Mouse (Mus musculus) common myeloid progenitor, adult 5-6 weeks (primary cell): Measurements from ENCODE around the gene Olfr720. TPM values are rescaled to one million over a fixed set of nuclear protein-coding genes. Genes with fewer than 3 reads are reported as not detected.

Source experiments
- ATAC-seq: replicated peaks from 2 replicates; pipeline ENCODE4 v1.8.0; 2016; ENCODE audit warnings: low read depth, mild to moderate bottlenecking, moderate TSS enrichment, inconsistent platforms; ENCODE audit not compliant: poor library complexity, severe bottlenecking
- total RNA-seq: library from RNA; stranded (forward); fragments of 200-1000, 187-1606 nt; gene quantifications from 2 replicates; pipeline ENCODE4 v1.2.3, GENCODE M21; 2017

Olfr720 gene
- total RNA-seq = not detected in 2 replicates

DNA sequence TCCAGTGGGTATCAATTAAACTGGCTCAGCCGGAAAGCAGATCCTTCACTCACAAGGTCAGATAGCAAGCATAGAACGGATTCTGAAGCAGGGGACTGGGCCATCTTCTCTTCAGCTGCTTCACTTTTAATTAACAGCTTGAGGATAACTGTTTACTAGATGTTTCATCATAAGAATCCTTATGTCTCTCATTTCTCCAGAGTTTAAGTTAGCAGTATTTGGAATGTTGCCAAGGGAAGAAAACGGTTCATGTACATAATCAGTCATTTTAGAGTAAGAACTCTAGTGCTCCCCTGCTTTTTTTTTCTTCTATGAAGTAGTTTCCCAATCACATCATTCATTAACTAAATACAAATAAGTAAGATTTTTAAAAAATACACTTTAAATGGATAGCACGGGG, at the start of gene Olfr720:
Gene Olfr720 (minus strand): TSS at position 101 of the 400 bp plus-strand sequence.
- no peak for ATAC-seq

Other genes starting within 250 kb of the Olfr720 start
- 19.3 and 30.0 TPM in 2 replicates for gene Atxn7, start 225.4 kb downstream of the Olfr720 start, total RNA-seq
- 254 and 263 TPM in 2 replicates for gene Thoc7, start 225.0 kb downstream of the Olfr720 start, total RNA-seq
- gene Psmd6, start 65.9 kb downstream of the Olfr720 start, total RNA-seq = 208 and 220 TPM in 2 replicates
- gene Olfr31, start 136.0 kb upstream of the Olfr720 start, total RNA-seq = not detected in 2 replicates
- 29.0 and 30.0 TPM in 2 replicates for gene Il3ra, start 159.4 kb upstream of the Olfr720 start, total RNA-seq
- not detected in 2 replicates for gene Olfr721-ps1, start 214.5 kb upstream of the Olfr720 start, total RNA-seq